Mouse (Mus musculus): ENCODE results near the gene Arhgap15.

- no peak for TF ChIP-seq CTCF (IDR thresholded peaks at IDR 0.05; ENCODE audit: borderline replicate concordance, control insufficient read depth, extremely low read depth, insufficient read depth, low read length, poor library complexity)
- no peak for TF ChIP-seq POLR2A (IDR thresholded peaks at IDR 0.05; ENCODE audit: control insufficient read depth, extremely low read depth, insufficient read depth, low read length, poor library complexity)
Measured at GRCm38 (mm10) chr2:44218317-44218716, 469.7 kb downstream of the Arhgap15 start.
